Mouse (Mus musculus): ENCODE measurements around the gene C2cd2l.

DNA sequence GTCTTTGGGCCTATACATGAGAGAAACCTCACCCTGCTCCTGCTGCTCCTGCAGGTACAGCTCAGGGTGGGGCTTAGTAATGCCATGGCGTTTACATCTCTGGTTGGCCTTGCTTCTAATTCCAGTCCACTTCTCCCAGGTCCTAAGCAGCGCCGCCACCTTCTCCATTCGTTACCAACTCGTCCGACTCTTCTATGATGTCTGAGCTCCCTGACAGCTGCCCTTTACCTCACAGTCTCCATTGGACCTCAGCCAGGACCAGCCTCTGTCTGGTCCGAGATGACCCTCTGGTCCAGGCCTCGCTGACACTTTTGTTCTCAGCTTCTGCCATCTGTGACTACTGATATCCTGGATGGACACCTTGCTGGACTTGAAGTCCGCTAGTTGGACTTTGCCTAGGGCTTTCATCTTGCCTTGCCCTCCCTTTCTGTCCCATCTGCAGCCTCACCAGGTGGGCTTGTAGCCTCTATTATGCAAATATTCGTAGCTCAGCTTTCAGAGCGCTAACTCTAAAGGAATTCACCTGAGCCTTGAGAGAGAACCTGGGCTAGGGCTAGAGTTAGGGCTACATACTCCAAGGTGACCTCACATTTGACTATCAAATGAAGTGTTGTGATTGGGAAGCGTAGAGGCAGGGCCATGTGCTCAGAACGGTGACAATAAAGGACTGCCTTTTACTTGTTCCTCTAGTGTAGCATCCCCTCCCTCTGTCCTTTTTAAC is 13.0 kb upstream of the C2cd2l start:
- no peak for TF ChIP-seq CTCF (IDR thresholded peaks at IDR 0.05; ENCODE audit: low read depth, low read length)
- TF ChIP-seq EP300 (IDR thresholded peaks at IDR 0.05; ENCODE audit: insufficient read depth, low read depth, low read length): peak; percentile 87
- TF ChIP-seq POLR2A (IDR thresholded peaks at IDR 0.05; ENCODE audit: insufficient read depth, low read length): peak; percentile 17
